Mouse (Mus musculus) C2C12 (cell line): ENCODE data around the gene Fbxo36. TPM values are rescaled to one million over a fixed set of nuclear protein-coding genes. Genes with fewer than 3 reads are reported as not detected.

Source experiments
- H3K27me3 ChIP-seq: one replicate; pipeline ENCODE4 v1.6.1; 2011; ENCODE audit not compliant: control insufficient read depth, insufficient read depth, insufficient read length
- H3K36me3 ChIP-seq: one replicate; pipeline ENCODE4 v1.6.1; 2011; ENCODE audit not compliant: control insufficient read depth, insufficient read depth
- H3K4me3 ChIP-seq: one replicate; pipeline ENCODE4 v1.5.1; 2011; ENCODE audit warnings: mild to moderate bottlenecking, control low read depth; ENCODE audit not compliant: poor library complexity, insufficient read depth, severe bottlenecking
- H3K79me2 ChIP-seq: one replicate; pipeline ENCODE4 v1.6.1; 2011; ENCODE audit not compliant: control insufficient read depth, insufficient read depth
- H3K79me3 ChIP-seq: one replicate; pipeline ENCODE4 v1.6.1; 2011; ENCODE audit warnings: low read depth, control low read depth
- H3ac ChIP-seq: one replicate; pipeline ENCODE3; 2011; ENCODE audit warnings: low read depth; ENCODE audit not compliant: control insufficient read depth, insufficient read length
- CEBPB ChIP-seq: IDR thresholded peaks from one replicate; pipeline ENCODE4 v1.6.1; 2011; ENCODE audit warnings: low read depth, mild to moderate bottlenecking, control low read depth, moderate library complexity
- CTCF ChIP-seq: IDR thresholded peaks from one replicate; pipeline ENCODE4 v1.5.1; 2011; ENCODE audit not compliant: control insufficient read depth, insufficient read depth, insufficient read length
- FOSL1 ChIP-seq: IDR thresholded peaks from one replicate; pipeline ENCODE4 v1.8.0; 2011; ENCODE audit warnings: mild to moderate bottlenecking, low read length; ENCODE audit not compliant: poor library complexity, insufficient read depth, severe bottlenecking
- MAX ChIP-seq: IDR thresholded peaks from one replicate; pipeline ENCODE4 v1.6.1; 2011; ENCODE audit warnings: mild to moderate bottlenecking, control low read depth
- MYOD1 ChIP-seq: IDR thresholded peaks from one replicate; pipeline ENCODE4 v1.6.1; 2011; ENCODE audit warnings: low read depth; ENCODE audit not compliant: control insufficient read depth, insufficient read length
- MYOG ChIP-seq: IDR thresholded peaks from one replicate; pipeline ENCODE4 v1.6.1; 2011; ENCODE audit not compliant: control insufficient read depth, insufficient read length; ENCODE audit errors: extremely low read depth
- USF1 ChIP-seq: IDR thresholded peaks from one replicate; pipeline ENCODE4 v1.6.1; 2011; ENCODE audit warnings: low read depth, mild to moderate bottlenecking, control low read depth, moderate library complexity
- polyA plus RNA-seq: library from polyadenylated mRNA; unstranded; fragments of >200 nt; fragmentation: generic; extraction: Trizol; gene quantifications from one replicate; pipeline ENCODE4 v1.2.1, GENCODE M21; 2012; ENCODE audit warnings: missing spikeins

Fbxo36 gene
- polyA plus RNA-seq, 1 experiment, result 6.8 TPM

DNA sequence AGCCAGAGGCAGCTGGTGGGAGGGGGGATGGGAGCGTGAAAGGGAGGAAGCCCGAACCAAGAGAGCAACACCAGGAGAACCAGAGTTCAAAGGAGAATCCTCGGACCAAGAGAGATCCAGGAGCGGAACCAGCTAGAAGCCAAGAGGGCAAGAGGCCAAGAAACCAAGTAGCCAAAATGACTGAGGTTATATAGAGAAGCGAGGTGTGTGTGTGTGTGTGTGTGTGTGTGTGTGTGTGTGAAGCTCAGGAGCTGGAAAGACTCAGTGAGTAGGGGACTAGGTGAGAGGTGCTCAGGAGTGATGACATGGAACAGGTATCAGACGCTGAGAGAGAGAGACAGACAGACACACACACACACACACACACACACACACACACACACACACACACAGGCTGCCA is 31.5 kb downstream of the Fbxo36 start:
- no peak overlapping the region for H3K4me3 ChIP-seq
- no peaks in the 10 kb centered on the region for H3K79me2 ChIP-seq
- TF ChIP-seq USF1 (no peak), MYOD1 (no peak), CEBPB (no peak), CTCF (no peak), FOSL1 (no peak), MYOG (no peak), MAX (no peak)
- no peaks in the 10 kb centered on the region for H3K36me3 ChIP-seq
- no peaks in the 10 kb centered on the region for H3K27me3 ChIP-seq
- H3K79me3 ChIP-seq, result no peaks in the 10 kb centered on the region
- no peak overlapping the region for H3ac ChIP-seq

DNA sequence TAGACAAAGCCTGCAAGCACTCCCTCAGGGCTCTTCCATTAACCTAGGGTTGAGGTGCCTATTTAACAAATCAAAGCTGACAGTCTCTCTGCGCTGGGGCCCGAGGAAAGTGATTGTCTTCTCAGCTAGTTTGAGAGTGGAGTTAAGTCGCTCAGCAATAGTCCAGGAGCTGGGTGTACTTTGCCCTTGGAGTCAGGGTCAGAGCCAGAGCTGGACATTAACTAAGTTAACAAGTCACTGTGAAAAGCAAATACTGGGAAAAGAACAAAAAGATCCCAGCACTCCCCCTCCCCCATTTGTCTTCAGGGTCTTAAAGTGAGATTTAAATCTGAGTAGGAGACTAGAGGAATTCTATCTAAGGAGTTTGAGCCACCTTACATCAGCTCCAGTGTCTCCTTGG is 32.5 kb downstream of the Fbxo36 start:
- Histone ChIP-seq H3K27me3 (no peaks in the 10 kb centered on the region), H3K4me3 (no peak overlapping the region), H3K36me3 (no peaks in the 10 kb centered on the region)

DNA sequence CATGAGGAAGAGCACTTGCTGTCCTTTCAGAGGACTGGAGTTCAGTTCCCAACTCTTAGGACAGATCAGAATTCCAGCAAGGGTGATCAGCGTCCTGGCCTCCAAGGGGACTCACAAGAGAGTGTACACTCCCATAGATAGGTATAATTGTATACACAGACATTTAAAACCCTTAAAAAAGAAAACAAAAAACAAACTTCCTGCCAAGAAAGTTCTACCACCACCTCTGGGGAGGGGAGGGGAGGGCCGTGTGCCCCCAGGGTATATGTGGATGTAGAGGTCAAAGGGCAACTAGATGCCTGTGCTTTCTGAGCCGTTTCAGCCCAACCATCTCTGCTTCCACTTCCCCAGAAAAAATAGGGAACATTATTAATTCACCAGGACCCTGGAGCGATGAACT is 33.3 kb downstream of the Fbxo36 start:
- Histone ChIP-seq H3K79me3 (no peaks in the 10 kb centered on the region), H3K27me3 (no peaks in the 10 kb centered on the region), H3K36me3 (no peaks in the 10 kb centered on the region), H3ac (no peak overlapping the region), H3K4me3 (no peak overlapping the region), H3K79me2 (no peaks in the 10 kb centered on the region)
- TF ChIP-seq FOSL1, result no peak
- no peak for TF ChIP-seq MAX
- TF ChIP-seq USF1, result no peak
- no peak for TF ChIP-seq CEBPB
- no peak for TF ChIP-seq MYOG

More for the DNA sequence above, 32.5 kb downstream of the Fbxo36 start:
- TF ChIP-seq FOSL1 (no peak), USF1 (no peak), MAX (no peak), CEBPB (no peak), MYOD1 (no peak), CTCF (no peak), MYOG (no peak)
- Histone ChIP-seq H3ac (no peak overlapping the region), H3K79me2 (no peaks in the 10 kb centered on the region), H3K79me3 (no peaks in the 10 kb centered on the region)

DNA sequence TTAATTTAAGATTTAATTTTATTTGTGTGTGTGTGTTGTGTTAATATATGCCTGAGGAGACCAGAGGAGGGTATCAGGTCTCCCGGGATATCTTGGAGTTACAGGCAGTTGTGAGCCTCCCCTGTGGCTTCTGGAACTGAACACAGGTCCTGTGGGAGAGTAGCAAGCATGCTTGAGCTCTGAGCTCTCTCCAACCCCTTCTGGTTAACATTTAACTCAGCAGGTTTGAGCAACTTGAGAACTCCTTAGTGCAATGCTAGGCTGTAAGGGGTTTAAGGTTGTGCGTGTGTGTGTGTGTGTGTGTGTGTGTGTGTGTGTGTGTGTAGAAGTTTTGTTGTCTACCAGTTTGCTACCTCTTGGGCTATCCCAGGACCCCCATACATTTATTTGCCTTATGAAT is 37.9 kb downstream of the Fbxo36 start:
- no peaks in the 10 kb centered on the region for H3K79me2 ChIP-seq
- H3K4me3 ChIP-seq, result no peak overlapping the region
- no peaks in the 10 kb centered on the region for H3K36me3 ChIP-seq
- TF ChIP-seq CEBPB (no peak), MYOG (no peak), FOSL1 (no peak), USF1 (no peak), MAX (no peak), MYOD1 (no peak), CTCF (no peak)
- H3ac ChIP-seq, result no peak overlapping the region
- no peaks in the 10 kb centered on the region for H3K27me3 ChIP-seq
- no peaks in the 10 kb centered on the region for H3K79me3 ChIP-seq

DNA sequence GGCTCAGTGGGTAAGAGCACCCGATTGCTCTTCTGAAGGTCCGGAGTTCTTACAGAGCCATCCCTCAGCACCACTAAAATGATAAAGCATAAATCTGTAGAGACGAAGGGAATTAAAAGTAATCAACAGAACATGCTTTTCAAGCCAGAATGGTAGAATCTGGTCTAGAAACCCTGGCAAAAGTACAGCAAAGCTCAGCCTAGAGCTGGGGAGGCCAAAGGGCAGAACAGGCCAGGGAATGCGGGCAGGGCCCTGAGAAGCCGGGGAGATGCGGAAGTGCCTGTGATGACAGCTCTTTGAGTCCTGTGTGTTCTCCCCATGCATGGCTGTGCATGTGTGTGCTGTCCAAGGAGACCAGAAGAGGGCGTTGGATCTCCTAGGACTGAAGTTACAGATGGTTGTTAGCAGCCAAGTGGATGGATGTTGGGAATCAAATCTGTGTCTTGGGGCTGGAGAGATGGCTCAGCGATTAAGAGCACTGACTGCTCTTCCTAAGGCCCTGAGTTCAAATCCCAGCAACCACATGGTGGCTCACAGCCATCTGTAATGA is 40.0 kb downstream of the Fbxo36 start:
- no peaks in the 10 kb centered on the region for H3K27me3 ChIP-seq
- TF ChIP-seq CTCF (no peak), FOSL1 (no peak), MYOD1 (no peak), CEBPB (no peak), MAX (no peak), MYOG (no peak), USF1 (no peak)
- no peaks in the 10 kb centered on the region for H3K79me2 ChIP-seq
- H3K79me3 ChIP-seq, result no peaks in the 10 kb centered on the region
- no peak overlapping the region for H3K4me3 ChIP-seq
- no peak overlapping the region for H3ac ChIP-seq
- H3K36me3 ChIP-seq, result no peaks in the 10 kb centered on the region
